Mouse (Mus musculus) stomach, postnatal 0 days (tissue): ENCODE measurements at regions not wholly inside any gene's neighbourhood (a gene's known extent, or its start where the extent isn't known, plus 50 kb on each side); places are given as distances from the start of the nearest gene placed in this dataset.

Experiments
- CTCF ChIP-seq: IDR thresholded peaks from 2 replicates; pipeline ENCODE4 v1.5.1; 2016; ENCODE audit warnings: antibody characterized with exemption, low read depth, mild to moderate bottlenecking, moderate library complexity
- EP300 ChIP-seq: optimal IDR thresholded peaks from 2 replicates; pipeline ENCODE3; 2016; ENCODE audit warnings: antibody characterized with exemption

DNA sequence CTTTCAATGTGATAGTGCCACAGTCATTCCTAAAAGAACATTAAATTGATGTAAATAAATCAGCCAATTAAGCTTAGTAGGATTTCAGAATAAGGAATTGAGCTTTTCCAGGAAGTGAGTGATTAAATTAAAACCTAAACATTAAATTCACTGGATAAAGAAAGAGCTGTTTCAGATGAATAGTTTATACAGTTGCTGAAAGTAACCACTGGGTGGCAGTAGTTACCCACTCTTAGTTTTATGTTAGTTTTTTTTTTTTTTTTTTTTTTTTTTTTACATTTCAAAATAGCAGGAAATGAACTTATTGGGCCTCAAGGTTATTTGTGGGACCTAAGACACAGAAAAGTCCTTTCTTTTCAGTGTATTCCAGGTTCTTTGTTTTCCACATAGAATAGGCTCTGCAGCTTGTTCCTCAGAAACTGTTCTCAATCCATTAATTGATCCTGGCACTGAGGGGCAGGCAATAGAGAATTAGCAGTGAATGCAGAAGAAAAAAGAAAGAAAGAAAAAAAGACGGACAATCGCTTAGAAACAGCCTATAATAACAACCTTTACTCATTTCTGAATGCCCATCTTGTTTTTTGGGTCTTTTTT is 710.3 kb upstream of the Pcdh20 start:
- peak; percentile 72 for TF ChIP-seq CTCF
- no peak for TF ChIP-seq EP300
